Mouse (Mus musculus): ENCODE results near the gene Olfr129. TPM values are rescaled to one million over a fixed set of nuclear protein-coding genes. Genes with fewer than 3 reads are reported as not detected.

Gene Olfr129
- total RNA-seq (2014; fragmentation: Nextera tagmentation) (not detected in 2 replicates), total RNA-seq (2017) (not detected in 2 replicates)

GRCm38 (mm10) chr17:38059979-38060378 is at the start of gene Olfr129:
Gene Olfr129 (minus strand): TSS chr17:38060079.
- no peak for ATAC-seq (replicated peaks; ENCODE audit: low FRiP score, low TSS enrichment, poor library complexity, severe bottlenecking)

- no peak for ATAC-seq (replicated peaks; ENCODE audit: low FRiP score, low TSS enrichment, poor library complexity, severe bottlenecking)
Measured at GRCm38 (mm10) chr17:38088593-38088992, 28.7 kb upstream of the Olfr129 start, which contains the start of gene Olfr131. Gene Olfr131 (minus strand): TSS chr17:38088693.

DNA sequence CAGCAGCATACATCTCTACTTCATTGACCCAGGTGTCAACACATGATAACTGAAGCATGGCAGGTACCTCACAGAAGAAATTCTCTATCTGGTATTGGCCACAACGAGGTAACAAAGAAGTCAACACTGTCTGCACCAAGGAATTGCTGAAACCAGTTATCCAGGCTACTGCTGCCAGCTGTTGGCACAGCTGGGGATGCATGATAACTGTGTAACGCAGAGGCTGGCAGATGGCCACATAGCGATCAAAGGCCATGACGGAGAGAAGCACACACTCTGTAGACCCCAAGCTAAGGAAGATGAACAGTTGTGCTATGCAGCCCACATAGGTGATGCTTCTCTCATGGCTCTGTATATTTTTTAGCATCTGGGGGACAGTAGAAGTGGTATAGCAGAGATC is 22.5 kb upstream of the Olfr129 start:
- no peak for ATAC-seq (replicated peaks; ENCODE audit: low FRiP score, low TSS enrichment, poor library complexity, severe bottlenecking)

DNA sequence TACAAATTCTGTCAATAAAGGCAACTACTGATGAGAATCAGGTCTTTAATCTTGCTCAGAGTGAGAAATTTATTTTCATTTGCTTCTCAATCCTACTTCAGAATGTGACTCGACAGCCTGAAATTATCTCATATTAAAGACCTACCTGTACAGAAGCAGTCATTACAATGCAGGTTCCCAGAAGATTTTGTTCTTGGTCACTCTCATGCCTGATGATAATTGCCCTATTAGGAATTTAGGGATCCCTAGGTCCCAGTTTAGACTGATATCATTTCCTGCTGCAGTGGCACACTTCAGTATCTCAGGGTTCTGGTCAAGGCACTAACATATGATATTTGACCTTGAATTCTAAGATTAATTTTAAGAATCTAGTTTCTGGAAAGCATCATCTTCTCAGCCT is 3.7 kb upstream of the Olfr129 start, which contains the start of gene Olfr130:
Gene Olfr130 (plus strand): TSS at position 301 of the 400 bp plus-strand sequence.
- no peak for ATAC-seq (replicated peaks; ENCODE audit: low FRiP score, low TSS enrichment, poor library complexity, severe bottlenecking)

DNA sequence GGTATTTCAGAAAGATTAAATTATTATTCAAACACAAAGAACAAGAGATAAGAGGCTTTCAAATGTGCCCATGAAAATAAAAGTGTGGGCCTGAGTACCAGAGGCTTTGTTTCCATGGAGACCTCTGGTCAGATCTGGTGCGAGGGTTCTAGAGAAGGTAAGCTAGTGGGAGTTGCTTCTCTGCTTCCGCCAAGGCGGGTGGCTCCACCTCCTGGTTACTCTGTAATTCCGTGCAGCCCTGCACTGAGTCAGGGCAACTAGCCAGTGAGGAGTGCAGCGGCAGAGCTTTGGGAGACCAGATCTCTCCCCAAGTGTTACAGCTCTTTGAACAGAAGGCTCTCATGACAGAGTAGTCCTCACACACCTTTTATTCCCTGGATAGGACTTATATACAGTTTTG is 33.6 kb downstream of the Olfr129 start:
- no peak for ATAC-seq (replicated peaks; ENCODE audit: low FRiP score, low TSS enrichment, poor library complexity, severe bottlenecking)

- no peak for ATAC-seq (replicated peaks; ENCODE audit: low FRiP score, low TSS enrichment, poor library complexity, severe bottlenecking)
Measured at GRCm38 (mm10) chr17:38016341-38016740, 43.5 kb downstream of the Olfr129 start.

DNA sequence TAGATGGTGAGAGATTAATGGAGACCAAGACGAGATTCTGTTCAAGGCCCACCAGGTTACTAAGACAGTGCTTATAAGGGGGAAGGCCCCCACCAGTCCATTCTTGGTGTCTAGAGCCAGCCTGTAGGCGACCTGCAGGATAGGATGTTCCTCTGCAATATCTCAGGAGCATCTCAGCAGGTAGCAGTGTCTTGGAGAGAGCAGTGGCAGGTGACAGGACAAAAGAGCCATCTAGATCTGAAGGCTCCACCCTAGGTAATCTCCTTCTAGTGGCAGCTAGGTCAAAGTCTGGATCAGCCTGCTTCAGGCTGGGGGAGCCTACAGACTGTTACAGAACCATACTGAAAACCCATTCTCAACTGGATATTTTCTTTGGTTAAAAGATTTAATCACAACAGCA is 54.9 kb downstream of the Olfr129 start:
- no peak for ATAC-seq (replicated peaks; ENCODE audit: low FRiP score, low TSS enrichment, poor library complexity, severe bottlenecking)

Other genes with a start within 250 kb of the Olfr129 start
- not detected in 2 replicates for gene Olfr125, start 227.1 kb downstream of the Olfr129 start, total RNA-seq (2014; fragmentation: Nextera tagmentation)
- not detected in 2 replicates for gene Olfr125, start 227.1 kb downstream of the Olfr129 start, total RNA-seq (2017)
- not detected in 2 replicates for gene Olfr126, start 212.6 kb downstream of the Olfr129 start, total RNA-seq (2014; fragmentation: Nextera tagmentation)
- not detected in 2 replicates for gene Olfr126, start 212.6 kb downstream of the Olfr129 start, total RNA-seq (2017)
- gene Olfr127, start 159.6 kb downstream of the Olfr129 start, total RNA-seq (2014; fragmentation: Nextera tagmentation) = not detected in 2 replicates
- not detected in 2 replicates for gene Olfr127, start 159.6 kb downstream of the Olfr129 start, total RNA-seq (2017)
- gene Olfr128, start 139.5 kb downstream of the Olfr129 start, total RNA-seq (2014; fragmentation: Nextera tagmentation) = not detected in 2 replicates
- gene Olfr128, start 139.5 kb downstream of the Olfr129 start, total RNA-seq (2017) = not detected in 2 replicates
- gene Olfr761, start 107.0 kb downstream of the Olfr129 start, total RNA-seq (2014; fragmentation: Nextera tagmentation) = not detected in 2 replicates
- not detected in 2 replicates for gene Olfr761, start 107.0 kb downstream of the Olfr129 start, total RNA-seq (2017)
- not detected in 2 replicates for gene Olfr130, start 3.8 kb upstream of the Olfr129 start, total RNA-seq (2014; fragmentation: Nextera tagmentation)
- not detected in 2 replicates for gene Olfr130, start 3.8 kb upstream of the Olfr129 start, total RNA-seq (2017)
- not detected in 2 replicates for gene Olfr131, start 28.6 kb upstream of the Olfr129 start, total RNA-seq (2014; fragmentation: Nextera tagmentation)
- not detected in 2 replicates for gene Olfr131, start 28.6 kb upstream of the Olfr129 start, total RNA-seq (2017)
- not detected in 2 replicates for gene Olfr132, start 74.4 kb upstream of the Olfr129 start, total RNA-seq (2014; fragmentation: Nextera tagmentation)
- gene Olfr132, start 74.4 kb upstream of the Olfr129 start, total RNA-seq (2017) = not detected in 2 replicates
- gene Olfr133, start 85.2 kb upstream of the Olfr129 start, total RNA-seq (2014; fragmentation: Nextera tagmentation) = not detected in 2 replicates
- not detected in 2 replicates for gene Olfr133, start 85.2 kb upstream of the Olfr129 start, total RNA-seq (2017)
- gene Olfr134, start 111.3 kb upstream of the Olfr129 start, total RNA-seq (2014; fragmentation: Nextera tagmentation) = not detected in 2 replicates
- not detected in 2 replicates for gene Olfr134, start 111.3 kb upstream of the Olfr129 start, total RNA-seq (2017)
- not detected in 2 replicates for gene Olfr135, start 144.3 kb upstream of the Olfr129 start, total RNA-seq (2014; fragmentation: Nextera tagmentation)
- gene Olfr135, start 144.3 kb upstream of the Olfr129 start, total RNA-seq (2017) = not detected in 2 replicates
- not detected in 2 replicates for gene Olfr138, start 201.0 kb upstream of the Olfr129 start, total RNA-seq (2014; fragmentation: Nextera tagmentation)
- not detected in 2 replicates for gene Olfr138, start 201.0 kb upstream of the Olfr129 start, total RNA-seq (2017)
- not detected in 2 replicates for gene Olfr137, start 247.5 kb upstream of the Olfr129 start, total RNA-seq (2014; fragmentation: Nextera tagmentation)
- not detected in 2 replicates for gene Olfr137, start 247.5 kb upstream of the Olfr129 start, total RNA-seq (2017)